Mouse (Mus musculus) neural tube, embryonic 14.5 days (tissue): ENCODE data around the gene Sfrp2. TPM values are rescaled to one million over a fixed set of nuclear protein-coding genes. Genes with fewer than 3 reads are reported as not detected.
A peak's percentile ranks its signal among the peaks of the same experiment; 100 is the strongest.

ENCODE experiments used
- ATAC-seq: fragments of 200-750 bp; cut with Nextera tagmentation; 2 replicates; pipeline ENCODE4 v1.8.0; 2017; ENCODE audit warnings: low read depth, mild to moderate bottlenecking, moderate TSS enrichment, moderate library complexity
- H3K27ac ChIP-seq: fragments of 300-500 bp; sonication (generic); 2 replicates; pipeline ENCODE4 v1.5.1; 2014; ENCODE audit warnings: low read depth, mild to moderate bottlenecking, control low read depth, low read length, moderate library complexity, mixed read lengths
- H3K27me3 ChIP-seq: fragments of 300-500 bp; sonication (generic); 2 replicates; pipeline ENCODE4 v1.6.1; 2014; ENCODE audit warnings: low read length; ENCODE audit not compliant: control insufficient read depth, insufficient read depth
- H3K36me3 ChIP-seq: fragments of 300-500 bp; sonication (generic); 2 replicates; pipeline ENCODE4 v1.6.1; 2014; ENCODE audit warnings: low read length, mixed read lengths; ENCODE audit not compliant: control insufficient read depth, insufficient read depth
- H3K4me1 ChIP-seq: fragments of 300-500 bp; sonication (generic); 2 replicates; pipeline ENCODE4 v1.6.1; 2014; ENCODE audit warnings: low read length; ENCODE audit not compliant: control insufficient read depth, insufficient read depth
- H3K4me2 ChIP-seq: fragments of 300-500 bp; sonication (generic); 2 replicates; pipeline ENCODE4 v1.6.1; 2014; ENCODE audit warnings: mild to moderate bottlenecking, low read depth, low read length, control low read depth
- H3K4me3 ChIP-seq: fragments of 300-500 bp; sonication (generic); 2 replicates; pipeline ENCODE4 v1.5.1; 2014; ENCODE audit warnings: low read depth, low read length, control low read depth, mixed read lengths
- H3K9ac ChIP-seq: fragments of 300-500 bp; sonication (generic); replicated peaks from 2 replicates; pipeline ENCODE4 v1.6.1; 2014; ENCODE audit warnings: low read depth, mild to moderate bottlenecking, control low read depth, low read length, mixed read lengths
- H3K9me3 ChIP-seq: fragments of 300-500 bp; sonication (generic); 2 replicates; pipeline ENCODE4 v1.6.1; 2016; ENCODE audit warnings: low read length; ENCODE audit not compliant: control insufficient read depth
- WGBS: fragments of 180-500 bp; shearing (Covaris S2); extraction: QIAGEN DNeasy Blood & Tissue Kit; methylation state at CpG from one replicate; pipeline ENCODE4 v1.1.7; 2014; 5-methylcytosine and 5-hydroxymethylcytosine counted together
- polyA plus RNA-seq: library from polyadenylated mRNA; unstranded; fragments of >200 nt; fragmentation: Nextera tagmentation; extraction: Ambion mirVana; gene quantifications from 2 replicates; pipeline ENCODE4 v1.2.1, GENCODE M21; 2014

The Sfrp2 gene
- polyA plus RNA-seq, 1 experiment from 2014 or later: 67.1 TPM

DNA sequence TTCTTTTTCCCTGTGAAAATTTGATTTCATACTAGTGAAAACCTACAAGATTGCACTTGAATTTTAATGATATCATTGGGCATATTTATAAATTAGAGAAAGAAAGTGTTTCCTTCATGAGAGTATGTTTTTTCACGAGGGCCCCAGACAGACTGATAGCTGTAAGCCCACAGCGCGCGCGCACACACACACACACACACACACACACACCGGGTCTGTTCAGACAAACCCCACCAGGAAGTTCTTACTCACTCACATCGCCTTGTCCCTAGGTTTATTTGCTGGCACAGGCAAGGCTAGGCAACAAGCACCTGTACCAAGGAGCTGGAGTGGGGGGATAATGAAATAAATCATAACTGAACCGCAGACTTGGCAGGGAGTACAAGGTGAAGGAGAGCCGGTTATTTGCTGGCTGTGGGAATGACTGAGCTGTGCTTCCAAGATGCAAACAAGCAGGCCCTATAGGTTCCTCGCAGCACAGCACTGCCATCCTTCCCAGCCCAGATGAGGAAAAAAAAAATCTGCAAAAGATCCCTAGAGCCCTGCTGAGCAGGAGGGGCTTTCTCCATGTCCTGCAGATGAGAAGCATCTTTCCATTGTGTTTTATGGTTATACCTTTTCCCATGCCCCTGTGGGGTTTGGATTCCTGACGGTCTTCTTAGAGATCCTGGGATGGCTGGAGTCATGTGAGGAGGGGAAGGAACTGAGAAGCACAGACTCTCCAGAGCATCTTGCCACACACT is 2.3 kb downstream of the Sfrp2 start:
- Histone ChIP-seq H3K27ac (no peak overlapping the region), H3K9ac (no peak overlapping the region), H3K36me3 (no peaks in the 10 kb centered on the region), H3K9me3 (no peaks in the 10 kb centered on the region), H3K4me1 (peaks cover 11% of the 10 kb centered on the region; the same call in 1 of the 2 replicates), H3K4me3 (no peak overlapping the region; the same call in 1 of the 2 replicates), H3K27me3 (no peaks in the 10 kb centered on the region), H3K4me2 (peak overlapping the region; percentile 26; the same call in 1 of the 2 replicates)
- no peak for ATAC-seq
- 19% methylated on average over 11 of the region's 11 CpGs for WGBS

DNA sequence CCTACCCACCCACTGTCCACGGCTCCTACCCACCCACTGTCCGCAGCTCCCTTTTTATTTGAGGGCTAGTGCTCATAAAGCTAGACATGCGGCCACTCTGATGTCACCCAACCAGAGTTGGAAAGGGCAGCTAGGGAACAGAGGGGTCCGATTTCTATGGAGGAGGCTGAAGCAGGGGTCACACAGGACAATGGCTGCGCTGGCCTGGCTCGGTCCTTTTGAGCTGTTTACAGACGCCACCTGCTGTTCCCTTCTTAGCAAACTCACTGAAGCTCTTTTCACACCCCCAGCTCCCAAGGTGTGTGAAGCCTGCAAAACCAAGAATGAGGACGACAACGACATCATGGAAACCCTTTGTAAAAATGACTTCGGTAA is 2.9 kb downstream of the Sfrp2 start:
- Histone ChIP-seq H3K4me1 (peaks cover 11% of the 10 kb centered on the region; the same call in 1 of the 2 replicates), H3K9me3 (no peaks in the 10 kb centered on the region), H3K4me3 (no peak overlapping the region), H3K9ac (no peak overlapping the region), H3K27me3 (no peaks in the 10 kb centered on the region), H3K27ac (no peak overlapping the region), H3K4me2 (peak overlapping the region; percentile 26; the same call in 1 of the 2 replicates), H3K36me3 (no peaks in the 10 kb centered on the region)
- 5% methylated on average over 10 of the region's 10 CpGs for WGBS
- no peak for ATAC-seq

DNA sequence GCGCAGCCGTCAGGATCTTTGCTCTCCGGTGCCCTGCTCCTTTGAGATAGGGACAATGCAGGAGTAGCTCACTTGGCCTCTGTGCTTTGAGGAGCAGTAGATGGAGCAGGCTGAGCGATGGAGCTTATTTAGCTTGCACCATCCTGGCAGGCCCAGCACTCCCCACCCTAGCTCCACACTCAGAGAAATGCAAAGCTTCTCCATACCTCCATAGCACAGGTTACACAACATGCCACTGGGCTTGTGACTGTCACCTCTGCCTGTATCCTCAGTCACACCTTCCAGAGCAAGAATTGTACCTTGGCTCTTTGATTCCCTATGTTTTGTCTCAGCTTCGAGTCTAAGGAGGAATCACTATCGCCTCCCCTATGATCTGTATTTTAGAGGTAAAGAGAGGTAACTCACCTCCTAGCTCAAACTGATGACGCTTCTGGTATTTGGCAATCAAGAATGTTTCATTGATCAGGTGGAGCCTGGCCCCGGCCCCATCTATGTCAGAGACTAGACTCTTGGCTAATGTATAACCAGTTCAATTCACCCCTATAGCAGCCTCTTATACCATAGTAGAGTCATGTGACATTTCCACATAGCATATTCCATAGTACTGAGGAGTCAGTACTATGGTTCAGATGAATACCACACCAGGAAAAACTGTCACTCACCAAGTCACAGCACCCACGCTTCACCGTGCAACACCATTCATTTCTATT is 5.2 kb downstream of the Sfrp2 start:
- H3K36me3 ChIP-seq: no peaks in the 10 kb centered on the region
- ATAC-seq: no peak
- H3K27ac ChIP-seq: no peak overlapping the region
- no peaks in the 10 kb centered on the region for H3K9me3 ChIP-seq
- no peak overlapping the region for H3K9ac ChIP-seq
- no peak overlapping the region for H3K4me3 ChIP-seq
- H3K4me2 ChIP-seq: no peak overlapping the region
- no peaks in the 10 kb centered on the region for H3K4me1 ChIP-seq
- H3K27me3 ChIP-seq: no peaks in the 10 kb centered on the region
- WGBS: 89% methylated on average over 10 of the region's 10 CpGs

DNA sequence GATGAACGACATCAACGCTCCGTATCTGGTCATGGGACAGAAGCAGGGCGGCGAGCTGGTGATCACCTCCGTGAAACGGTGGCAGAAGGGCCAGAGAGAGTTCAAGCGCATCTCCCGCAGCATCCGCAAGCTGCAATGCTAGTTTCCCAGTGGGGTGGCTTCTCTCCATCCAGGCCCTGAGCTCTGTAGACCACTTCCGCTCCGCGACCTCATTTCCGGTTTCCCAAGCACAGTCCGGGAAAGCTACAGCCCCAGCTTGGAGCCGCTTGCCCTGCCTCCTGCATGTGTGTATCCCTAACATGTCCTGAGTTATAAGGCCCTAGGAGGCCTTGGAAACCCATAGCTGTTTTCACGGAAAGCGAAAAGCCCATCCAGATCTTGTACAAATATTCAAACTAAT is 7.2 kb downstream of the Sfrp2 start:
- H3K27ac ChIP-seq: no peak overlapping the region
- no peak overlapping the region for H3K4me3 ChIP-seq
- H3K9ac ChIP-seq: no peak overlapping the region
- H3K36me3 ChIP-seq: no peaks in the 10 kb centered on the region
- H3K4me2 ChIP-seq: no peak overlapping the region
- ATAC-seq: no peak
- H3K9me3 ChIP-seq: no peaks in the 10 kb centered on the region
- H3K27me3 ChIP-seq: no peaks in the 10 kb centered on the region
- 89% methylated on average over 18 of the region's 18 CpGs for WGBS
- no peaks in the 10 kb centered on the region for H3K4me1 ChIP-seq

DNA sequence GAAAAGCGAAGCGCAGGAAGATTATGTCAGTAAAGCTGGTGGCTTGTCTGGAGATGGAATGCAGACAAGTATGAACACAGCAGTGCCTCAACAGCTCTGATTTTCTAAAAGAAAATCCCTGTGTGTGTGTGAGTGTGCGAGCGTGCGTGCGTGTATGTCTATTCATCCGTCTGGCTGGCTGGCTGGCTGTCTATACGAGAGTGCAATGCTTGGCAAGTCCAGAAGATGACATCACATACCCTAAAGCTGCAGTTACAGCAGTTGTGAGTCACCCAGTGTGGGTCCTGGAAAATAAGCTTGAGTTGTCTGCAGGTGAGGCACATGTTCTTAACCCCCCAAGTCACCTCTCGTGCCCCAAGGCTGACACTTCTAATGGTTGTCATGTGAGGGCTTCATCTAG is 9.3 kb downstream of the Sfrp2 start:
- ATAC-seq: peak; percentile 21; the same call in 1 of the 2 replicates
- no peaks in the 10 kb centered on the region for H3K27me3 ChIP-seq
- H3K4me2 ChIP-seq: no peak overlapping the region
- H3K4me1 ChIP-seq: no peaks in the 10 kb centered on the region
- H3K4me3 ChIP-seq: no peak overlapping the region
- H3K36me3 ChIP-seq: no peaks in the 10 kb centered on the region
- no peak overlapping the region for H3K27ac ChIP-seq
- 84% methylated on average over 9 of the region's 9 CpGs for WGBS
- no peak overlapping the region for H3K9ac ChIP-seq
- no peaks in the 10 kb centered on the region for H3K9me3 ChIP-seq

DNA sequence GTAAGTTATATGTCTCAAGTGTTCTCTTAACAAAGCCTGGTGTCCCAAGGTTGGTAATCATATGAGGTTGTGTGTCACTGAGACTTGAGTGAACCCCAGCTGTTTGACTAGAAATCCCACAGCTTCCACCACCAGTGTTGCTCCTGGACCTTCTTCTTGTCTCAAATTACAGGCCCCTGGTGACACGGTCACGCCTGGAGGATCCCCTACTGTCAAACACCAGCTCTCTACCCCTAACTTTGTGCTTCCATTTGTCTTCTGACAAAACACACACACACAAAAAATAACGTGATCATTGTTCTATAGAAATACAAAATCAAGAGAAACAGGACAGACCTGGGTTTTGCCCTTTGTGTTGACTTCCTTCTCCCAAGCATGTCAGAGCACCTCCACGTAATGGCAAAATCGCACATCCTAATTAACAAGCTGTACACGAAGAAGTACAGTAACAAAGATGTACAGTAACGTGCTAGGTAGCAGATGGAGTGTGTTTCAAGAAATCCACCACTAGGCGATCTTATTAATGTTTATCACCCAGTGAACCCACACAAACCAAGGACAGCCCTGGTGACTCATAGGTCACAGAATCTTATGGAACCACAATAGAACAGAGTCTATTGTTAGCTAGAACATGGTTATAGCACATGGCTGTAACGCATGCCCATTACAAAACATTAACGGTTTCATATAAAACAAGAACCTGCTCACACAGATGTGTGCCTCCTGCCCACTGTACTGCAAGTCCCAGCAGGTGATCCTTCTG is 15.5 kb downstream of the Sfrp2 start:
- H3K4me2 ChIP-seq: no peak overlapping the region
- H3K9me3 ChIP-seq: no peaks in the 10 kb centered on the region
- H3K27me3 ChIP-seq: no peaks in the 10 kb centered on the region
- H3K4me3 ChIP-seq: no peak overlapping the region
- peaks cover 8% of the 10 kb centered on the region; the same call in 1 of the 2 replicates for H3K4me1 ChIP-seq
- WGBS: 86% methylated on average over 10 of the region's 10 CpGs
- no peak overlapping the region for H3K9ac ChIP-seq
- no peaks in the 10 kb centered on the region for H3K36me3 ChIP-seq
- no peak overlapping the region for H3K27ac ChIP-seq
- ATAC-seq: no peak

DNA sequence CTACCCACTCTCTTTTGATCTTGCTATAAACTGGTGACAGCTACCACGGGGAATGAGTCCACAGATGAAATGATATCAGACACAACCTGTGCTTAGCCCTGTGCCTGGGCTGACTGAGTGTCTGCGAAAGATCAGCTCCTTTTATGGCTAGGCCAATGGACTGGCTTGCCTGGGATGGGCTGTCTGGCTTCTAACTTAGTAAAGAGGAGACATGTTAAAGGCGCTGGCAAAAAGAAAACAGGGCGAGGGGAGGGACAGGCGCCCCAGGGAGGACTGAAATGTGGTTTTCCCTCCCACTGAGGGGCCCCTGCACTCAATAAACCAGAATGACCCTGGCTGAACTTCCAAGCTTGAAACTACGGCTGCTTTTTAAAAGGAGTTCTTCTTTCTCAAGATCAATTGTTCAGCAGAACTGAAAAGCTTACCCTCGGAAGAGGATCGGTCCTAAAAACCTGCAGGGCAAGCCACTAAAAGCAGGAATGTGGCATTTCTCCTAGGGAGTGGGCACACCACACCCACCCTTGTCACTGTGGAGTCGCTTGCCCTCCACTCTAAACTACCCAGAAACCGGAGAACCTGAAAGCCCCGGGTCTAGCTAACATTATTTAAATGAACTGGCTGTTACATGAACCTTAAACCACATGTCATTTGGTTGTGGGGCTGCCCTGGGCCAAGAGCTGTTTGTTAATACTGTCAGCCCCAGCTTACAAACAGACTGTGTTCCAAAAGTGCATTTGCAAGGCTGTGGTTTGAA is 17.8 kb downstream of the Sfrp2 start:
- H3K27ac ChIP-seq: 0 out of 2 replicates have a peak overlapping the region, but pooled peaks have one; percentile 5
- H3K4me1 ChIP-seq: peaks cover 8% of the 10 kb centered on the region; the same call in 1 of the 2 replicates
- H3K4me2 ChIP-seq: no peak overlapping the region
- H3K36me3 ChIP-seq: no peaks in the 10 kb centered on the region
- H3K27me3 ChIP-seq: no peaks in the 10 kb centered on the region
- peak; percentile 65; the same call in 1 of the 2 replicates for ATAC-seq
- no peak overlapping the region for H3K4me3 ChIP-seq
- no peaks in the 10 kb centered on the region for H3K9me3 ChIP-seq
- WGBS: 7% methylated on average over 11 of the region's 11 CpGs
- H3K9ac ChIP-seq: no peak overlapping the region

DNA sequence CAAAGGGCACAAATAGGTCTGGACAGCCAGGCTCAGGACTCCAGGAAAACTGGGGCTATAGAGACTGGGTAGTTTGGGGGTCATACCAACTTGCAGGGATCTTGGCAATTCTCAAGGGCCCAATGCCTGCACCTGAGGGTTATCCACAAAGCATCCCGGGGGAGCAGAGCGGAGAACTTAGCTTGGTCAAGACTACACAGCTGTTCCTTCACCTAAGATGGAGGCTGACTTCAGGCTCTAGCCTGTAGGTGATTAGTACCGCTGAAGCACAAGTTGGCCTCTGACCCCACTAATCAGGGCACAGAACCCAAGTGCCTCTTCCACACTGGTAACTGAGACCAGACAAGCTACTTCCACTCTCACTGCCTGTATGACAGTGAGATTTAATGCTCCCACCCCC is 18.6 kb downstream of the Sfrp2 start:
- H3K36me3 ChIP-seq: no peaks in the 10 kb centered on the region
- H3K4me3 ChIP-seq: no peak overlapping the region
- no peaks in the 10 kb centered on the region for H3K27me3 ChIP-seq
- no peak overlapping the region for H3K27ac ChIP-seq
- H3K9ac ChIP-seq: no peak overlapping the region
- H3K4me2 ChIP-seq: no peak overlapping the region
- ATAC-seq: no peak
- 60% methylated on average over 3 of the region's 3 CpGs for WGBS
- no peaks in the 10 kb centered on the region for H3K9me3 ChIP-seq
- H3K4me1 ChIP-seq: peaks cover 8% of the 10 kb centered on the region; the same call in 1 of the 2 replicates
